Mouse (Mus musculus): ENCODE measurements around the gene Arl8a. TPM values are rescaled to one million over a fixed set of nuclear protein-coding genes. Genes with fewer than 3 reads are reported as not detected.
"Not testable (repeated sequence)": the region's sequence is repeated elsewhere in the genome, so short reads cannot be mapped to it uniquely, and the experiment has no call there.

Arl8a gene
- total and polyA plus RNA-seq, 3 experiments, result 45.0 to 99.6 (median 93.7) TPM

DNA sequence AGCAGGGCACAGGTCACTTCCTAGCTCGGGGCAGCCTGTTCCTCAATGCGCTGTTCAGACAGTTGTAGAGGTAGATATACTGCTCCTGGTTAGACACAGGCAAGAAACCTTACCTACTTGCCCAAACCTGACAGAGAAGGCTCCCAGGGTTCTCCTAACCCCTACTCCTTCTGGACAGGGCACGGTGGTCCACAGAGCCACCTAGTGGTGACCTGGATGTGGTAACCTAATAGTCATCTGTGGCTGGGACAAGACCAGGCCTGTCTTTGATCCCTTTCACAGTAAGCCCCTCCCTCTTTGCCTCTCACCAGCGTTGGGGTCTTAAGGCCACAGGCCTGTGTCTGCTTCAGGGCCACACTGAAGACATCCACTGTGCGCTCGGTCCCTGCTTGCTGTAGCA lies 38.0 kb upstream of the Arl8a start:
- ATAC-seq (ENCODE audit: extremely low read depth, insufficient number of reproducible peaks, low FRiP score, poor library complexity, severe bottlenecking), result no peak
- Histone ChIP-seq H3K27me3 (ENCODE audit: insufficient read depth, low read length) (peaks cover 18% of the 10 kb centered on the region), H3K4me1 (ENCODE audit: insufficient read depth, low read depth, low read length) (peaks cover 56% of the 10 kb centered on the region), H3K9me3 (replicated peaks) (no peaks in the 10 kb centered on the region), H3K4me3 (ENCODE audit: low read depth, low read length) (no peak overlapping the region), H3K36me3 (replicated peaks) (peaks cover 51% of the 10 kb centered on the region)
- DNase-seq (ENCODE audit: low spot score), result peak; percentile 75
- TF ChIP-seq POLR2AphosphoS5 (IDR thresholded peaks at IDR 0.05; ENCODE audit: insufficient replicate concordance, low read depth, low read length), result no peak
- no peak for TF ChIP-seq GATA1 (IDR thresholded peaks at IDR 0.05; ENCODE audit: borderline replicate concordance, low read length)
- TF ChIP-seq GATA2 (IDR thresholded peaks at IDR 0.05; ENCODE audit: borderline replicate concordance, low read depth, low read length), result no peak
- peak; percentile 65 for TF ChIP-seq CTCF (IDR thresholded peaks at IDR 0.05; ENCODE audit: low read depth, low read length)
- TF ChIP-seq TAL1 (conservative IDR thresholded peaks at IDR 0.05; ENCODE audit: low read depth, low read length), result no peak

DNA sequence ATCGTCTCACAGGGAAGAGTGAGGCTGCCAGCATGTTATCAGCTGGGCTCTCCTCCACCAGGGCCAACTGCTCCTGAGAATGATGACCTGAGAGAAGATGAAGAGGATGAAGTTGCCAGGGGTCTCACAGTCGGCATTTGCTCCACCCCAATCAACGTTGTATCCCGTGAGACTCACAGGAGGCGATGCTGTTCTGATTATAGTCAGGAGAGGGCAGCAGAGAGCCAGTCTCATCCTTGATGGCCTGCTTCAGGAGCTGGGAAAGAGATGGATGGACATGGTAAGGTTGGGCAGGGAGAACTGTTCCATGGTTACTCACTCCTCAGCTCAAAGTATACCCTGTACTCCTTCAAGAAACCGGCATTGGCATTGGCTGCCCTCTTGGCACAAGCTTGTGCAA lies 36.5 kb upstream of the Arl8a start:
- DNase-seq (ENCODE audit: low spot score) (peak; percentile 70), ATAC-seq (ENCODE audit: extremely low read depth, insufficient number of reproducible peaks, low FRiP score, poor library complexity, severe bottlenecking) (peak; percentile 50; the same call in 1 of the 2 replicates)
- peaks cover 52% of the 10 kb centered on the region for H3K4me1 ChIP-seq (ENCODE audit: insufficient read depth, low read depth, low read length)
- H3K27me3 ChIP-seq (ENCODE audit: insufficient read depth, low read length), result 0 out of 2 replicates have a peak, but pooled peaks cover 4% of the 10 kb centered on the region
- H3K36me3 ChIP-seq (replicated peaks), result peaks cover 61% of the 10 kb centered on the region
- no peaks in the 10 kb centered on the region for H3K9me3 ChIP-seq (replicated peaks)
- TF ChIP-seq TAL1 (conservative IDR thresholded peaks at IDR 0.05; ENCODE audit: low read depth, low read length), result no peak
- peak; percentile 99 for TF ChIP-seq CTCF (IDR thresholded peaks at IDR 0.05; ENCODE audit: low read depth, low read length)
- no peak for TF ChIP-seq GATA2 (IDR thresholded peaks at IDR 0.05; ENCODE audit: borderline replicate concordance, low read depth, low read length)
- TF ChIP-seq GATA1 (IDR thresholded peaks at IDR 0.05; ENCODE audit: borderline replicate concordance, low read length), result no peak
- H3K4me3 ChIP-seq (ENCODE audit: low read depth, low read length), result no peak overlapping the region

DNA sequence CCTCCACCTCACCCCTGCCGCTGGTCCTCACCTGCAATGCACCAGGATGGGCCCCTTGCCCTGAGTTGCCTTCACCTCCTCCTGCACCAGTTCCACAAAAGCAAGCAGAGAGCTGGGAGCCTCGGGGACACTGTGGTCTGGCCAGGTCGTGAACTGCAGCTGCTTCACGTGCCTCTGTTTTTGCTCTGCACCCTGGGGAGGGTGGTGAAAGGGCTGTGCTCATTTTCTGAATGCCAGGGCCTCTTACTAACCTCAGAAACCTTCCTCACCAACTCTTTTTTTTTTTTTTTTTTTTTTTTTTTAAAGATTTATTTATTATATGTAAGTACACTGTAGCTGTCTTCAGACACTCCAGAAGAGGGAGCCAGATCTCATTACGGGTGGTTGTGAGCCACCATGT lies 35.4 kb upstream of the Arl8a start:
- H3K4me3 ChIP-seq (ENCODE audit: low read depth, low read length); H3K27me3 ChIP-seq (ENCODE audit: insufficient read depth, low read length); DNase-seq (ENCODE audit: low spot score); ATAC-seq (ENCODE audit: extremely low read depth, insufficient number of reproducible peaks, low FRiP score, poor library complexity, severe bottlenecking); H3K9me3 ChIP-seq (replicated peaks): not testable (repeated sequence)
- peaks cover 69% of the 10 kb centered on the region for H3K36me3 ChIP-seq (replicated peaks)
- H3K4me1 ChIP-seq (ENCODE audit: insufficient read depth, low read depth, low read length), result peaks cover 42% of the 10 kb centered on the region

DNA sequence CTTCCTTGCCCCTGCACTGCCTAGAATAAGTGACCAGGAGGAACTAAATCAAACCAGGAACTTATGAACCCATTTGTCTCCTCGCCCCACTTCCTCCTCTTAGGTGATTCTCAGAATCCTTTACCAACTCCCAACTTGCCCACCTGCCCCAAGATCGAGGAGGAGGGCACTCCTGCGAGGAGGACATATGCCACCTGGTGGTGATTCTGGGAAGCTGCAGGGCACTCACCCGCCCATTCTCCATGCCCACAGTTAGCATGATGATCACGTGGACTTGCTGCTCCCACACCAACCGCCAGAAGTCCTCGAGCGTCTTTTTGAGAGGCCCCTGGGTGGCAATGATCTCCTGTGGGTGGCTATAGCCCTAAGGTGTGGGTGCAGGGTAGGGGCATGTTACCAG lies 34.0 kb upstream of the Arl8a start:
- no peaks in the 10 kb centered on the region for H3K9me3 ChIP-seq (replicated peaks)
- DNase-seq (ENCODE audit: low spot score) (peak; percentile 85), ATAC-seq (ENCODE audit: extremely low read depth, insufficient number of reproducible peaks, low FRiP score, poor library complexity, severe bottlenecking) (peak; percentile 66)
- peaks cover 77% of the 10 kb centered on the region for H3K36me3 ChIP-seq (replicated peaks)
- H3K4me1 ChIP-seq (ENCODE audit: insufficient read depth, low read depth, low read length), result peaks cover 42% of the 10 kb centered on the region
- TF ChIP-seq GATA1 (IDR thresholded peaks at IDR 0.05; ENCODE audit: borderline replicate concordance, low read length), result no peak
- TF ChIP-seq CTCF (IDR thresholded peaks at IDR 0.05; ENCODE audit: low read depth, low read length), result peak; percentile 99
- no peak for TF ChIP-seq TAL1 (conservative IDR thresholded peaks at IDR 0.05; ENCODE audit: low read depth, low read length)
- no peak overlapping the region; the same call in 1 of the 2 replicates for H3K4me3 ChIP-seq (ENCODE audit: low read depth, low read length)
- H3K27me3 ChIP-seq (ENCODE audit: insufficient read depth, low read length), result no peaks in the 10 kb centered on the region

DNA sequence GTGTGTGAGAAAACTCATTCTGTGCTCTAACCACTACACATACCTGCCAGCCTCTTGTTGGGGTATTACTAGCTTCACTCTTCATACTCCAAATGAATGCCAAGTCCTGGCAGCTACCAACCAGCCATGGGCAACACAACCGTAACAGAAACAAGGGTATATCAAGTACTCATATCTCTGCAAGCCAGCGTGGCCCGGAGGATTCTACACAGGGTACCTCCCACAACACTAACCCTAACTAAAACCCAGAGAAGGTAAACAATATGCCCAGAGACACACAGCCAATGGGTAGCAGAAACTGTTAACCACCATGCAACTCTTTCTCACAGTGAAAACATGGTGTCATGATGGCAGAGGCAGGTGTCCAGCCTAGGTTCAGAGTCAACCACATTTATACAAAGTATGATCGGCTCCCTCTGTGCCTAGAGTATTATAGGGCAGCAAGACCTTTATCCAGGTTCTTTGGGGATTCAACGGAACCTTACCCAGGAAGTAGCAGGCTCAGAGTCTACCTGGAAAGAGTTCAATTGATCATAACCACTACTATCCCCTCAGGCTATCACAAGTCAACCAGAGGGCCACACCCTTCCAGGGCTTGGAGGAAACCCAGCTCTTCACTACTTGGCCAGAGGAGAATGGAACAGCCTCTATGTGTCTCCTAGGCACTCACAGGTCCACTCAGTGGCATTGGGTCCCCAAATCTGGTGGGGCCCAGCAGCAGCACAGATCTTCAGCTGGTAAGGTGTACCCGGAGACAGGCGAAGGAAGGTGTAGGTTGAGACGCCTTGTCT lies 21.9 kb upstream of the Arl8a start:
- DNase-seq (ENCODE audit: low spot score) (no peak), ATAC-seq (ENCODE audit: extremely low read depth, insufficient number of reproducible peaks, low FRiP score, poor library complexity, severe bottlenecking) (no peak)
- TF ChIP-seq CTCF (IDR thresholded peaks at IDR 0.05; ENCODE audit: low read depth, low read length) (no peak), GATA2 (IDR thresholded peaks at IDR 0.05; ENCODE audit: borderline replicate concordance, low read depth, low read length) (no peak), GATA1 (IDR thresholded peaks at IDR 0.05; ENCODE audit: borderline replicate concordance, low read length) (no peak)
- no peak overlapping the region for H3K4me3 ChIP-seq (ENCODE audit: low read depth, low read length)
- H3K27me3 ChIP-seq (ENCODE audit: insufficient read depth, low read length), result no peaks in the 10 kb centered on the region; the same call in 1 of the 2 replicates
- H3K36me3 ChIP-seq (replicated peaks), result peaks cover 93% of the 10 kb centered on the region
- H3K4me1 ChIP-seq (ENCODE audit: insufficient read depth, low read depth, low read length), result peaks cover 38% of the 10 kb centered on the region
- H3K9me3 ChIP-seq (replicated peaks), result no peaks in the 10 kb centered on the region

DNA sequence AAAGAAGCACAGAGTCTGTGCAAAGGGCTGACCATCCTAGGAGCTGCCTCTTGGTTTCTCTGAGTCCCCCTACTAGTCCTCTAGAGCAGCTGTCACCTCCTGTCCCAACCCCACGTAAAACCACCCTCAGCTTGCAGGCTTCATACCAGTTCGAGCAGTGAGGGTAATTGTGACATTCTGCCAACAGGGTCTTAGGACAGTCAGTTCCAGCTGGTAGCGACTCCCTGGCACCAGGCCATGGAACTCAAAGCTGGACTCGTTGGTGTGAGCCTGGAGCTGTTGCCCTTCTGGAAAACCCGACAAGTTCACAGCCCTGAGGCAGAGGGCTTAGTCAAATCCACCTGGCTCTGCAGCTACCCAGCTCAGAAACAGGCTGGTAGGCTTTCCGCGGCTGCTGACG lies 20.6 kb upstream of the Arl8a start:
- TF ChIP-seq GATA2 (IDR thresholded peaks at IDR 0.05; ENCODE audit: borderline replicate concordance, low read depth, low read length), result no peak
- Histone ChIP-seq H3K4me1 (ENCODE audit: insufficient read depth, low read depth, low read length) (peaks cover 50% of the 10 kb centered on the region), H3K4me3 (ENCODE audit: low read depth, low read length) (no peak overlapping the region), H3K36me3 (replicated peaks) (peaks cover 82% of the 10 kb centered on the region), H3K9me3 (replicated peaks) (no peaks in the 10 kb centered on the region), H3K27me3 (ENCODE audit: insufficient read depth, low read length) (no peaks in the 10 kb centered on the region; the same call in 1 of the 2 replicates)
- DNase-seq (ENCODE audit: low spot score) (no peak), ATAC-seq (ENCODE audit: extremely low read depth, insufficient number of reproducible peaks, low FRiP score, poor library complexity, severe bottlenecking) (no peak)

DNA sequence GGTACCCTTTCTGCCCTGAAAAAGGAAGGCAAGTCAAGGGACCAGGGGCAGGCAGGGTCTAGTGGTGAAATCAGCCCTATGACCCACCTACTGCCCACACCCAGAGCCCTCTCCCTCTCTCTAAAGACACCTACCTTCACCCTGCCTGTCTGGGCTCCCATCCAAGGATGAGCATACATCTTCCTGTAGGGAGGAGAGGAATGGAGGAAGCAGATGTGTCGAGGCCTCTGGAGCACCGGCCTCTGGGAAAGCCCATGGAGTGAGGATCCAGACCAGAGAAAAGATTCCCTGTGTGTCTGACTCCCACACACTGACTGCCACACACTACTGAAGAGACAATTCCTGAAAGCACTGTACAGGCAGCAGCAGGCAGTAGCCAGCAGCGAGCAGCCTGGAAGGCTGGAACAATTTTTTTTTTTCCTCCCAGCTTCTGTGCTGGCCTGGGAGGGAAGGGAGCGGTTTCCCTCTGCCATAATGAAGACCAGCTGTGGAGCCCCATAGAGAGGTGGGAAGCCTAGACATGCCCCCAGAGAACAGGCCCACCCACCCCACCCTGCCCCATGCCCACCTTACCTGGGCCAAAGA lies 20.1 kb upstream of the Arl8a start:
- Histone ChIP-seq H3K4me3 (ENCODE audit: low read depth, low read length) (no peak overlapping the region), H3K9me3 (replicated peaks) (no peaks in the 10 kb centered on the region), H3K4me1 (ENCODE audit: insufficient read depth, low read depth, low read length) (peaks cover 55% of the 10 kb centered on the region), H3K36me3 (replicated peaks) (peaks cover 77% of the 10 kb centered on the region), H3K27me3 (ENCODE audit: insufficient read depth, low read length) (no peaks in the 10 kb centered on the region; the same call in 1 of the 2 replicates)
- ATAC-seq (ENCODE audit: extremely low read depth, insufficient number of reproducible peaks, low FRiP score, poor library complexity, severe bottlenecking), result no peak
- TF ChIP-seq TAL1 (conservative IDR thresholded peaks at IDR 0.05; ENCODE audit: low read depth, low read length), result no peak
- no peak for TF ChIP-seq POLR2AphosphoS5 (IDR thresholded peaks at IDR 0.05; ENCODE audit: insufficient replicate concordance, low read depth, low read length)
- TF ChIP-seq GATA2 (IDR thresholded peaks at IDR 0.05; ENCODE audit: borderline replicate concordance, low read depth, low read length), result no peak
- TF ChIP-seq CTCF (IDR thresholded peaks at IDR 0.05; ENCODE audit: low read depth, low read length), result no peak
- TF ChIP-seq GATA1 (IDR thresholded peaks at IDR 0.05; ENCODE audit: borderline replicate concordance, low read length), result no peak
- DNase-seq (ENCODE audit: low spot score), result no peak
